Mouse (Mus musculus) spleen, adult 18-20 months (tissue): ENCODE results near the gene Tnfaip8l3.

Source experiments
- DNase-seq, 2 experiments: peaks; one replicate each; pipeline ENCODE4 v3.0.0; 2022; ENCODE audit warnings: mixed read lengths in 2 of 2

Gene Tnfaip8l3

GRCm38 (mm10) chr9:53986972-53987371, 81.2 kb downstream of the Tnfaip8l3 start:
- no peak for DNase-seq

- no peak for DNase-seq
Observed at GRCm38 (mm10) chr9:53984868-53985267, 83.3 kb downstream of the Tnfaip8l3 start.

GRCm38 (mm10) chr9:53975122-53975518, 93.1 kb downstream of the Tnfaip8l3 start, which contains the start of gene Elmod1:
TSS of gene Elmod1 (minus strand) at chr9:53975301.
- no peak for DNase-seq

- no peak for DNase-seq
Observed at GRCm38 (mm10) chr9:53974328-53975121, 93.7 kb downstream of the Tnfaip8l3 start.

GRCm38 (mm10) chr9:53973929-53974327, 94.3 kb downstream of the Tnfaip8l3 start:
- no peak for DNase-seq
